Mouse (Mus musculus): Measurements from ENCODE around the gene B3galnt2. TPM values are rescaled to one million over a fixed set of nuclear protein-coding genes. Genes with fewer than 3 reads are reported as not detected.
"Not testable (repeated sequence)": the region's sequence is repeated elsewhere in the genome, so short reads cannot be mapped to it uniquely, and the experiment has no call there.

Gene B3galnt2
- polyA plus RNA-seq, 2 experiments, result 20.0 to 20.5 TPM

- Histone ChIP-seq H3K4me3 (ENCODE audit: insufficient read depth in 1 of 2, low read depth in 2 of 2, low read length in 2 of 2) (no peak overlapping the region), H3K27me3 (ENCODE audit: control insufficient read depth, insufficient read depth, low read length) (no peaks in the 10 kb centered on the region), H3K9ac (replicated peaks) (no peak overlapping the region), H3K4me2 (ENCODE audit: low read depth) (peak overlapping the region; percentile 7; the same call in 1 of the 2 replicates), H3K36me3 (replicated peaks; ENCODE audit: control insufficient read depth, insufficient read depth, low read depth) (peaks cover 9% of the 10 kb centered on the region), H3K27ac (peak overlapping the region; percentile 15; the same call in 1 of the 2 replicates), H3K9me3 (ENCODE audit: control insufficient read depth, low read length) (no peaks in the 10 kb centered on the region), H3K4me1 (replicated peaks; ENCODE audit: control insufficient read depth in 2 of 2, insufficient read depth in 2 of 2, low read length in 1 of 2) (peaks cover 17 to 28% of the 10 kb centered on the region in 2 experiments)
- TF ChIP-seq CTCF (IDR thresholded peaks at IDR 0.05; ENCODE audit: low read depth), result no peak
- TF ChIP-seq EP300 (IDR thresholded peaks at IDR 0.05; ENCODE audit: low read depth), result peak; percentile 74
- DNase-seq (ENCODE audit: low read depth in 3 of 3, low spot score in 3 of 3), result peak in 1 of 3 experiments; percentile 46
- no peak for ATAC-seq (ENCODE audit: insufficient read depth)
- WGBS (ENCODE audit: insufficient replicate concordance), result 14% methylated on average over 4 of the region's 4 CpGs
These were observed 11.9 kb downstream of the B3galnt2 start for GRCm38 (mm10) chr13:13966172-13966571.

GRCm38 (mm10) chr13:13968629-13969111 is 14.4 kb downstream of the B3galnt2 start:
- no peaks in the 10 kb centered on the region for H3K27me3 ChIP-seq (ENCODE audit: control insufficient read depth, insufficient read depth, low read length)
- peak overlapping the region; percentile 35 for H3K9ac ChIP-seq (replicated peaks)
- WGBS (ENCODE audit: insufficient replicate concordance), result 26% methylated on average over 4 of the region's 4 CpGs
- H3K4me2 ChIP-seq (ENCODE audit: low read depth), result peak overlapping the region; percentile 46
- H3K4me3 ChIP-seq (ENCODE audit: insufficient read depth in 1 of 2, low read depth in 2 of 2, low read length in 2 of 2), result no peak overlapping the region
- DNase-seq (ENCODE audit: low read depth in 3 of 3, low spot score in 3 of 3) (peak; percentile 53 to 76 (median 55)), ATAC-seq (ENCODE audit: insufficient read depth) (peak; percentile 95)
- H3K9me3 ChIP-seq (ENCODE audit: control insufficient read depth, low read length), result no peaks in the 10 kb centered on the region
- H3K27ac ChIP-seq, result peak overlapping the region; percentile 82
- TF ChIP-seq EP300 (IDR thresholded peaks at IDR 0.05; ENCODE audit: low read depth) (0 out of 2 replicates have a peak, but pooled peaks have one; percentile 27), CTCF (IDR thresholded peaks at IDR 0.05; ENCODE audit: low read depth) (no peak)
- peaks cover 17 to 27% of the 10 kb centered on the region in 2 experiments for H3K4me1 ChIP-seq (replicated peaks; ENCODE audit: control insufficient read depth in 2 of 2, insufficient read depth in 2 of 2, low read length in 1 of 2)
- H3K36me3 ChIP-seq (replicated peaks; ENCODE audit: control insufficient read depth, insufficient read depth, low read depth), result peaks cover 9% of the 10 kb centered on the region

- no peak overlapping the region for H3K27ac ChIP-seq
- H3K27me3 ChIP-seq (ENCODE audit: control insufficient read depth, insufficient read depth, low read length), result no peaks in the 10 kb centered on the region
- ATAC-seq (ENCODE audit: insufficient read depth) (no peak), DNase-seq (ENCODE audit: low read depth in 3 of 3, low spot score in 3 of 3) (no peak)
- H3K9ac ChIP-seq (replicated peaks), result no peak overlapping the region
- H3K4me1 ChIP-seq (replicated peaks; ENCODE audit: control insufficient read depth in 2 of 2, insufficient read depth in 2 of 2, low read length in 1 of 2), result peaks cover 17 to 27% of the 10 kb centered on the region in 2 experiments
- WGBS (ENCODE audit: insufficient replicate concordance), result 49% methylated on average over 1 of the region's 1 CpGs
- H3K36me3 ChIP-seq (replicated peaks; ENCODE audit: control insufficient read depth, insufficient read depth, low read depth), result peaks cover 9% of the 10 kb centered on the region
- TF ChIP-seq EP300 (IDR thresholded peaks at IDR 0.05; ENCODE audit: low read depth) (no peak), CTCF (IDR thresholded peaks at IDR 0.05; ENCODE audit: low read depth) (no peak)
- no peak overlapping the region for H3K4me2 ChIP-seq (ENCODE audit: low read depth)
- H3K4me3 ChIP-seq (ENCODE audit: insufficient read depth in 1 of 2, low read depth in 2 of 2, low read length in 2 of 2), result no peak overlapping the region
- no peaks in the 10 kb centered on the region for H3K9me3 ChIP-seq (ENCODE audit: control insufficient read depth, low read length)
These were observed 15.5 kb downstream of the B3galnt2 start for GRCm38 (mm10) chr13:13969796-13970195.

GRCm38 (mm10) chr13:13981842-13982241 is 27.6 kb downstream of the B3galnt2 start:
- not testable (repeated sequence) for H3K9me3 ChIP-seq (ENCODE audit: control insufficient read depth, low read length); H3K4me1 ChIP-seq (replicated peaks; ENCODE audit: control insufficient read depth in 2 of 2, insufficient read depth in 2 of 2, low read length in 1 of 2); ATAC-seq (ENCODE audit: insufficient read depth); H3K4me2 ChIP-seq (ENCODE audit: low read depth); H3K27me3 ChIP-seq (ENCODE audit: control insufficient read depth, insufficient read depth, low read length); H3K27ac ChIP-seq; H3K9ac ChIP-seq (replicated peaks); H3K36me3 ChIP-seq (replicated peaks; ENCODE audit: control insufficient read depth, insufficient read depth, low read depth); H3K4me3 ChIP-seq (ENCODE audit: insufficient read depth in 1 of 2, low read depth in 2 of 2, low read length in 2 of 2); DNase-seq (ENCODE audit: low read depth in 3 of 3, low spot score in 3 of 3)
- 67% methylated on average over 1 of the region's 1 CpGs for WGBS (ENCODE audit: insufficient replicate concordance)

- ATAC-seq (ENCODE audit: insufficient read depth) (0 out of 2 replicates have a peak, but pooled peaks have one; percentile 51), DNase-seq (ENCODE audit: low read depth in 3 of 3, low spot score in 3 of 3) (no peak)
- H3K36me3 ChIP-seq (replicated peaks; ENCODE audit: control insufficient read depth, insufficient read depth, low read depth), result peaks cover 6% of the 10 kb centered on the region
- H3K4me1 ChIP-seq (replicated peaks; ENCODE audit: control insufficient read depth in 2 of 2, insufficient read depth in 2 of 2, low read length in 1 of 2), result no peaks in the 10 kb centered on the region
- 72% methylated on average over 6 of the region's 6 CpGs for WGBS (ENCODE audit: insufficient replicate concordance)
- H3K9ac ChIP-seq (replicated peaks), result no peak overlapping the region
- H3K27ac ChIP-seq, result no peak overlapping the region; the same call in 1 of the 2 replicates
- H3K9me3 ChIP-seq (ENCODE audit: control insufficient read depth, low read length), result no peaks in the 10 kb centered on the region
- H3K27me3 ChIP-seq (ENCODE audit: control insufficient read depth, insufficient read depth, low read length), result no peaks in the 10 kb centered on the region
- TF ChIP-seq CTCF (IDR thresholded peaks at IDR 0.05; ENCODE audit: low read depth), result no peak
- no peak for TF ChIP-seq EP300 (IDR thresholded peaks at IDR 0.05; ENCODE audit: low read depth)
- H3K4me3 ChIP-seq (ENCODE audit: insufficient read depth in 1 of 2, low read depth in 2 of 2, low read length in 2 of 2), result no peak overlapping the region
- H3K4me2 ChIP-seq (ENCODE audit: low read depth), result no peak overlapping the region
These were observed 29.3 kb downstream of the B3galnt2 start for GRCm38 (mm10) chr13:13983523-13983922.
